Mouse (Mus musculus) CH12.LX (cell line): ENCODE data around the gene BC049715. TPM values are rescaled to one million over a fixed set of nuclear protein-coding genes. Genes with fewer than 3 reads are reported as not detected.

ENCODE experiments used
- DNase-seq: peaks from one replicate; pipeline ENCODE4 v3.0.0-alpha.2; 2013; ENCODE audit errors: extremely low read depth
- H3K27ac ChIP-seq: 2 replicates; pipeline ENCODE4 v1.5.1; 2012; ENCODE audit warnings: low read depth, mild to moderate bottlenecking, control low read depth, moderate library complexity; ENCODE audit not compliant: insufficient read depth
- H3K27me3 ChIP-seq: replicated peaks from 2 replicates; pipeline ENCODE3; 2012; ENCODE audit warnings: inconsistent platforms
- H3K36me3 ChIP-seq, 2 experiments: replicated peaks in 1 of 2; 2 replicates each; pipeline versions ENCODE3 to v1.6.1; 2012; ENCODE audit warnings: inconsistent platforms in 1 of 2, low read length in 1 of 2, mild to moderate bottlenecking in 1 of 2, mixed read lengths in 1 of 2, moderate library complexity in 1 of 2; ENCODE audit not compliant: control insufficient read depth in 1 of 2, insufficient read depth in 1 of 2
- H3K4me1 ChIP-seq, 2 experiments: 2 replicates each; pipeline ENCODE4 v1.6.1; 2012; ENCODE audit warnings: inconsistent platforms in 1 of 2, moderate library complexity in 1 of 2; ENCODE audit not compliant: insufficient read depth in 2 of 2, control insufficient read depth in 1 of 2
- H3K4me2 ChIP-seq: 2 replicates; pipeline ENCODE4 v1.6.1; 2012; ENCODE audit warnings: low read depth, mild to moderate bottlenecking, control low read depth; ENCODE audit not compliant: poor library complexity, insufficient read depth, severe bottlenecking
- H3K4me3 ChIP-seq, 3 experiments: fragments of 150-350 bp in 1 of 3; sonication (generic) in 1 of 3; replicated peaks in 1 of 3; 2 replicates each; pipeline versions ENCODE3 to v1.5.1; 2011 to 2012; ENCODE audit warnings: low read depth in 2 of 3, low read length in 2 of 3, mild to moderate bottlenecking in 2 of 3, moderate library complexity in 2 of 3, control low read depth in 1 of 3, improper control_type of control experiment in 1 of 3, inconsistent platforms in 1 of 3, mixed read lengths in 1 of 3; ENCODE audit not compliant: poor library complexity in 1 of 3
- H3K79me2 ChIP-seq: replicated peaks from 2 replicates; pipeline ENCODE4 v1.6.1; 2012; ENCODE audit warnings: mild to moderate bottlenecking, moderate library complexity; ENCODE audit not compliant: control insufficient read depth, poor library complexity, insufficient read depth, severe bottlenecking; ENCODE audit errors: extremely low read depth
- H3K9ac ChIP-seq: 2 replicates; pipeline ENCODE4 v1.6.1; 2012; ENCODE audit warnings: low read depth, mild to moderate bottlenecking, control low read depth, moderate library complexity; ENCODE audit not compliant: insufficient read depth
- H3K9me3 ChIP-seq: replicated peaks from 2 replicates; pipeline ENCODE3; 2012; ENCODE audit warnings: low read length, inconsistent platforms, mixed read lengths
- BHLHE40 ChIP-seq: IDR thresholded peaks from 2 replicates; pipeline ENCODE4 v1.6.1; 2011; ENCODE audit warnings: mild to moderate bottlenecking, low read depth, low read length, improper control_type of control experiment
- CHD2 ChIP-seq: IDR thresholded peaks from 2 replicates; pipeline ENCODE4 v1.6.1; 2011; ENCODE audit warnings: low read length, improper control_type of control experiment
- CTCF ChIP-seq, 2 experiments: IDR thresholded peaks in 1 of 2; conservative IDR thresholded peaks in 1 of 2; 2 replicates each; pipeline ENCODE4 v1.5.1; 2011 to 2012; ENCODE audit warnings: low read depth in 2 of 2, low read length in 2 of 2, improper control_type of control experiment in 1 of 2, inconsistent platforms in 1 of 2, mild to moderate bottlenecking in 1 of 2, moderate library complexity in 1 of 2
- ELF1 ChIP-seq: IDR thresholded peaks from 2 replicates; pipeline ENCODE4 v1.6.1; 2014; ENCODE audit warnings: low read depth, mild to moderate bottlenecking, inconsistent platforms, low read length, improper control_type of control experiment
- EP300 ChIP-seq: IDR thresholded peaks from 2 replicates; pipeline ENCODE4 v1.6.1; 2011; ENCODE audit warnings: low read length, improper control_type of control experiment
- GABPA ChIP-seq: IDR thresholded peaks from 2 replicates; pipeline ENCODE4 v1.6.1; 2012; ENCODE audit warnings: low read depth, low read length, improper control_type of control experiment, inconsistent platforms; ENCODE audit not compliant: insufficient replicate concordance
- IRF4 ChIP-seq: IDR thresholded peaks from 2 replicates; pipeline ENCODE4 v1.6.1; 2014; ENCODE audit warnings: low read depth, mild to moderate bottlenecking, inconsistent platforms, low read length, improper control_type of control experiment
- JUND ChIP-seq: conservative IDR thresholded peaks from 2 replicates; pipeline ENCODE4 v1.6.1; 2011; ENCODE audit warnings: low read depth, low read length, improper control_type of control experiment
- KAT2A ChIP-seq: IDR thresholded peaks from 2 replicates; pipeline ENCODE4 v1.6.1; 2012; ENCODE audit warnings: low read length, improper control_type of control experiment, inconsistent platforms; ENCODE audit not compliant: insufficient replicate concordance
- MAX ChIP-seq: IDR thresholded peaks from 2 replicates; pipeline ENCODE4 v1.6.1; 2011; ENCODE audit warnings: low read length, improper control_type of control experiment
- MAZ ChIP-seq: IDR thresholded peaks from 2 replicates; pipeline ENCODE4 v1.6.1; 2012; ENCODE audit warnings: low read depth, mild to moderate bottlenecking, inconsistent platforms, low read length, improper control_type of control experiment, moderate library complexity
- MEF2A ChIP-seq: IDR thresholded peaks from 2 replicates; pipeline ENCODE4 v1.6.1; 2014; ENCODE audit warnings: low read depth, mild to moderate bottlenecking, inconsistent platforms, low read length, improper control_type of control experiment, borderline replicate concordance
- MXI1 ChIP-seq: IDR thresholded peaks from 2 replicates; pipeline ENCODE4 v1.6.1; 2011; ENCODE audit warnings: mild to moderate bottlenecking, low read depth, low read length, improper control_type of control experiment
- NELFE ChIP-seq: IDR thresholded peaks from 2 replicates; pipeline ENCODE4 v1.6.1; 2011; ENCODE audit warnings: low read depth, low read length, improper control_type of control experiment
- NRF1 ChIP-seq: IDR thresholded peaks from 2 replicates; pipeline ENCODE4 v1.6.1; 2014; ENCODE audit warnings: low read depth, mild to moderate bottlenecking, inconsistent platforms, low read length, improper control_type of control experiment, moderate library complexity
- PAX5 ChIP-seq: IDR thresholded peaks from 2 replicates; pipeline ENCODE4 v1.6.1; 2012; ENCODE audit warnings: low read length, inconsistent platforms, mixed read lengths
- RAD21 ChIP-seq: IDR thresholded peaks from 2 replicates; pipeline ENCODE4 v1.6.1; 2011; ENCODE audit warnings: low read depth, mild to moderate bottlenecking, low read length, improper control_type of control experiment, moderate library complexity
- SMC3 ChIP-seq: IDR thresholded peaks from 2 replicates; pipeline ENCODE4 v1.6.1; 2011; ENCODE audit warnings: low read depth, low read length, improper control_type of control experiment
- TBP ChIP-seq: conservative IDR thresholded peaks from 2 replicates; pipeline ENCODE4 v1.6.1; 2011; ENCODE audit warnings: low read depth, low read length, improper control_type of control experiment
- TCF12 ChIP-seq: IDR thresholded peaks from 2 replicates; pipeline ENCODE4 v1.6.1; 2014; ENCODE audit warnings: low read depth, mild to moderate bottlenecking, inconsistent platforms, low read length, improper control_type of control experiment
- USF1 ChIP-seq: IDR thresholded peaks from 2 replicates; pipeline ENCODE4 v1.6.1; 2014; ENCODE audit warnings: low read depth, mild to moderate bottlenecking, inconsistent platforms, low read length, improper control_type of control experiment
- USF2 ChIP-seq: conservative IDR thresholded peaks from 2 replicates; pipeline ENCODE4 v1.6.1; 2011; ENCODE audit warnings: low read depth, low read length, improper control_type of control experiment
- ZKSCAN1 ChIP-seq: IDR thresholded peaks from 2 replicates; pipeline ENCODE4 v1.6.1; 2012; ENCODE audit warnings: low read depth, inconsistent platforms, low read length, improper control_type of control experiment, borderline replicate concordance
- ZMIZ1 ChIP-seq: IDR thresholded peaks from 2 replicates; pipeline ENCODE4 v1.6.1; 2012; ENCODE audit warnings: low read depth, mild to moderate bottlenecking, inconsistent platforms, low read length, improper control_type of control experiment
- ZNF384 ChIP-seq: IDR thresholded peaks from 2 replicates; pipeline ENCODE4 v1.6.1; 2012; ENCODE audit warnings: low read depth, low read length, improper control_type of control experiment, inconsistent platforms
- dilution Hi-C: fragments of 300-500 bp; cut with MboI; formaldehyde crosslinking; loops from 2 replicates; pipeline ENCODE4 v1.14.3; 2020; ENCODE audit warnings: low sequenced_read_pairs; ENCODE audit not compliant: extremely low pct_unique_long_range_greater_than_20kb, extremely low pct_ligation_motif_present
- in situ Hi-C: fragments of 300-500 bp; cut with MboI; formaldehyde crosslinking; loops from 3 replicates; pipeline ENCODE4 v1.14.3; 2019; ENCODE audit warnings: low sequenced_read_pairs, low pct_ligation_motif_present, low pct_unique_long_range_greater_than_20kb, mixed read lengths
- polyA plus RNA-seq: library from polyadenylated mRNA; unstranded; fragments of >175 nt; gene quantifications from 2 replicates; pipeline ENCODE4 v1.2.1, GENCODE M21; 2012; ENCODE audit warnings: low read depth; ENCODE audit not compliant: insufficient read length
- total RNA-seq, 2 experiments: library from RNA; depleted of rRNA; stranded (reverse); fragments of 300-350 nt in 1 of 2; fragments of >200 nt in 1 of 2; gene quantifications; 2 replicates each; pipeline ENCODE4 v1.2.3; 2012 to 2014

BC049715 gene
- total and polyA plus RNA-seq, 3 experiments, result 8.8 to 13.5 (median 9.9) TPM

GRCm38 (mm10) chr6:136875670-136876069 is 48.2 kb downstream of the BC049715 start, which contains the start of gene Mgp:
Gene Mgp, minus strand, starts transcription at chr6:136875823.
- Histone ChIP-seq H3K27me3 (no peaks in the 10 kb centered on the region), H3K36me3 (peaks cover 0 to 23% of the 10 kb centered on the region in 2 experiments), H3K4me2 (no peak within 1 kb of the TSS), H3K4me1 (no peaks in the 10 kb centered on the region), H3K79me2 (no peaks in the 10 kb centered on the region), H3K27ac (no peak within 1 kb of the TSS), H3K4me3 (no peak within 1 kb of the TSS), H3K9ac (no peak within 1 kb of the TSS), H3K9me3 (no peaks in the 10 kb centered on the region)
- dilution Hi-C loops, result no loop called here
- no peak for TF ChIP-seq CTCF (conservative IDR thresholded peaks at IDR 0.05 in 1 of 2, IDR thresholded peaks at IDR 0.05 in 1 of 2; ENCODE audit: low read depth in 2 of 2, low read length in 2 of 2)
- TF ChIP-seq SMC3, result no peak
- TF ChIP-seq MAX, result no peak
- no peak for TF ChIP-seq TBP
- DNase-seq, result no peak
- in situ Hi-C loops, result no loop called here

- H3K79me2 ChIP-seq, result no peaks in the 10 kb centered on the region
- in situ Hi-C loops, result no loop called here
Observed at GRCm38 (mm10) chr6:136881678-136882077, 54.3 kb downstream of the BC049715 start.

GRCm38 (mm10) chr6:136883431-136883915 is 56.0 kb downstream of the BC049715 start:
- TF ChIP-seq USF2 (no peak), PAX5 (no peak), IRF4 (no peak), RAD21 (no peak), GABPA (no peak), ELF1 (no peak), USF1 (no peak), JUND (no peak), EP300 (no peak), ZMIZ1 (no peak), ZKSCAN1 (no peak), KAT2A (no peak)
- dilution Hi-C loops, result no loop called here
- no peak overlapping the region for H3K4me2 ChIP-seq

More at GRCm38 (mm10) chr6:136881678-136882077, 54.3 kb downstream of the BC049715 start:
- Histone ChIP-seq H3K9me3 (no peaks in the 10 kb centered on the region), H3K36me3 (peaks cover 0 to 25% of the 10 kb centered on the region in 2 experiments), H3K4me1 (no peaks in the 10 kb centered on the region), H3K9ac (no peak overlapping the region), H3K27me3 (no peaks in the 10 kb centered on the region), H3K4me2 (no peak overlapping the region), H3K27ac (no peak overlapping the region), H3K4me3 (no peak overlapping the region)
- dilution Hi-C loops, result no loop called here
- no peak for DNase-seq
- TF ChIP-seq IRF4 (no peak), RAD21 (no peak), CHD2 (no peak), NRF1 (no peak), ZNF384 (no peak), EP300 (no peak), TCF12 (no peak), NELFE (no peak), CTCF (conservative IDR thresholded peaks at IDR 0.05 in 1 of 2, IDR thresholded peaks at IDR 0.05 in 1 of 2; ENCODE audit: low read depth in 2 of 2, low read length in 2 of 2) (no peak), MAZ (no peak), MEF2A (no peak), USF2 (no peak), MXI1 (no peak), BHLHE40 (no peak)

More at GRCm38 (mm10) chr6:136883431-136883915, 56.0 kb downstream of the BC049715 start:
- Histone ChIP-seq H3K9ac (no peak overlapping the region), H3K4me3 (no peak overlapping the region), H3K9me3 (no peaks in the 10 kb centered on the region), H3K36me3 (peaks cover 0 to 27% of the 10 kb centered on the region in 2 experiments), H3K79me2 (no peaks in the 10 kb centered on the region), H3K27ac (no peak overlapping the region), H3K27me3 (no peaks in the 10 kb centered on the region), H3K4me1 (no peaks in the 10 kb centered on the region)
- DNase-seq, result no peak
- in situ Hi-C loops, result no loop called here
